Mouse (Mus musculus): ENCODE measurements around the gene Foxj2. TPM values are rescaled to one million over a fixed set of nuclear protein-coding genes. Genes with fewer than 3 reads are reported as not detected.

Foxj2 gene
- polyA plus RNA-seq, 1 experiment from 2014 or later: 8.3 TPM

- no peak overlapping the region for H3K4me2 ChIP-seq
- H3K4me1 ChIP-seq: no peaks in the 10 kb centered on the region
- no peak for ATAC-seq (replicated peaks)
- H3K9ac ChIP-seq: no peak overlapping the region
- no peaks in the 10 kb centered on the region for H3K9me3 ChIP-seq
- no peak overlapping the region for H3K27ac ChIP-seq
- H3K4me3 ChIP-seq: no peak overlapping the region
- H3K36me3 ChIP-seq (replicated peaks): no peaks in the 10 kb centered on the region
- H3K27me3 ChIP-seq (replicated peaks): no peaks in the 10 kb centered on the region
- WGBS: 81% methylated on average over 12 of the region's 12 CpGs
These were observed 34.8 kb downstream of the Foxj2 start for GRCm38 (mm10) chr6:122854552-122854951.

- H3K9ac ChIP-seq: no peak within 1 kb of the TSS
- H3K4me3 ChIP-seq: no peak within 1 kb of the TSS
- 81% methylated on average over 7 of the region's 7 CpGs for WGBS
- H3K9me3 ChIP-seq: no peaks in the 10 kb centered on the region
- no peak for ATAC-seq (replicated peaks)
- H3K4me1 ChIP-seq: no peaks in the 10 kb centered on the region
- H3K27ac ChIP-seq: no peak within 1 kb of the TSS
- no peaks in the 10 kb centered on the region for H3K36me3 ChIP-seq (replicated peaks)
- H3K27me3 ChIP-seq (replicated peaks): no peaks in the 10 kb centered on the region
- no peak within 1 kb of the TSS for H3K4me2 ChIP-seq
These were observed 36.2 kb downstream of the Foxj2 start, which contains the start of gene C3ar1 for GRCm38 (mm10) chr6:122855955-122856354. TSS of gene C3ar1 (minus strand) at chr6:122856161.

GRCm38 (mm10) chr6:122862434-122862833 is 42.7 kb downstream of the Foxj2 start:
- ATAC-seq (replicated peaks): no peak
- Histone ChIP-seq H3K27ac (no peak overlapping the region), H3K36me3 (replicated peaks) (no peaks in the 10 kb centered on the region), H3K27me3 (replicated peaks) (no peaks in the 10 kb centered on the region), H3K4me3 (no peak overlapping the region), H3K9ac (no peak overlapping the region), H3K4me1 (no peaks in the 10 kb centered on the region), H3K4me2 (no peak overlapping the region), H3K9me3 (no peaks in the 10 kb centered on the region)
- WGBS: 87% methylated on average over 6 of the region's 6 CpGs

GRCm38 (mm10) chr6:122862871-122863270 is 43.2 kb downstream of the Foxj2 start:
- WGBS: 89% methylated on average over 1 of the region's 1 CpGs
- H3K36me3 ChIP-seq (replicated peaks): no peaks in the 10 kb centered on the region
- H3K4me1 ChIP-seq: no peaks in the 10 kb centered on the region

GRCm38 (mm10) chr6:122867914-122868313 is 48.2 kb downstream of the Foxj2 start:
- Histone ChIP-seq H3K4me2 (no peak overlapping the region), H3K27ac (no peak overlapping the region), H3K9me3 (no peaks in the 10 kb centered on the region), H3K36me3 (replicated peaks) (no peaks in the 10 kb centered on the region), H3K9ac (no peak overlapping the region), H3K4me3 (no peak overlapping the region), H3K27me3 (replicated peaks) (no peaks in the 10 kb centered on the region), H3K4me1 (no peaks in the 10 kb centered on the region)
- no peak for ATAC-seq (replicated peaks)
- WGBS: 66% methylated on average over 4 of the region's 4 CpGs

More at GRCm38 (mm10) chr6:122862871-122863270, 43.2 kb downstream of the Foxj2 start:
- no peak overlapping the region for H3K4me2 ChIP-seq
- H3K27me3 ChIP-seq (replicated peaks): no peaks in the 10 kb centered on the region
- H3K9me3 ChIP-seq: no peaks in the 10 kb centered on the region
- no peak for ATAC-seq (replicated peaks)
- no peak overlapping the region for H3K9ac ChIP-seq
- no peak overlapping the region for H3K27ac ChIP-seq
- H3K4me3 ChIP-seq: no peak overlapping the region

- H3K36me3 ChIP-seq (replicated peaks): no peaks in the 10 kb centered on the region
- H3K27ac ChIP-seq: no peak overlapping the region
- no peak overlapping the region for H3K9ac ChIP-seq
- H3K27me3 ChIP-seq (replicated peaks): no peaks in the 10 kb centered on the region
- no peaks in the 10 kb centered on the region for H3K4me1 ChIP-seq
- no peaks in the 10 kb centered on the region for H3K9me3 ChIP-seq
- no peak overlapping the region for H3K4me3 ChIP-seq
- H3K4me2 ChIP-seq: no peak overlapping the region
- WGBS: 89% methylated on average over 11 of the region's 11 CpGs
- ATAC-seq (replicated peaks): no peak
These were observed 50.1 kb downstream of the Foxj2 start for GRCm38 (mm10) chr6:122869846-122870245.

- Histone ChIP-seq H3K27ac (no peak overlapping the region), H3K27me3 (replicated peaks) (no peaks in the 10 kb centered on the region), H3K9ac (no peak overlapping the region), H3K36me3 (replicated peaks) (no peaks in the 10 kb centered on the region), H3K9me3 (no peaks in the 10 kb centered on the region), H3K4me2 (no peak overlapping the region), H3K4me3 (no peak overlapping the region), H3K4me1 (peaks cover 18% of the 10 kb centered on the region)
- no peak for ATAC-seq (replicated peaks)
- 96% methylated on average over 5 of the region's 5 CpGs for WGBS
These were observed 53.1 kb downstream of the Foxj2 start for GRCm38 (mm10) chr6:122872800-122873199.

- ATAC-seq (replicated peaks): peak; percentile 97
- Histone ChIP-seq H3K27me3 (replicated peaks) (no peaks in the 10 kb centered on the region), H3K27ac (peak within 1 kb of the TSS; percentile 87), H3K36me3 (replicated peaks) (no peaks in the 10 kb centered on the region), H3K4me2 (peak within 1 kb of the TSS; percentile 51), H3K4me1 (peaks cover 18% of the 10 kb centered on the region), H3K9ac (peak within 1 kb of the TSS; percentile 76), H3K9me3 (no peaks in the 10 kb centered on the region), H3K4me3 (peak within 1 kb of the TSS; percentile 78)
- WGBS: 8% methylated on average over 43 of the region's 43 CpGs
These were observed 54.4 kb downstream of the Foxj2 start, which contains the start of gene Necap1 for GRCm38 (mm10) chr6:122873871-122874719. TSS of gene Necap1 (plus strand) at chr6:122874474.

- Histone ChIP-seq H3K9ac (peak overlapping the region; percentile 76), H3K27ac (peak overlapping the region; percentile 87), H3K4me1 (peaks cover 18% of the 10 kb centered on the region), H3K36me3 (replicated peaks) (no peaks in the 10 kb centered on the region; the same call in 1 of the 2 replicates), H3K4me3 (peak overlapping the region; percentile 78), H3K27me3 (replicated peaks) (no peaks in the 10 kb centered on the region), H3K4me2 (peak overlapping the region; percentile 51), H3K9me3 (no peaks in the 10 kb centered on the region)
- 0% methylated on average over 31 of the region's 31 CpGs for WGBS
- ATAC-seq (replicated peaks): peak; percentile 86
These were observed 55.1 kb downstream of the Foxj2 start for GRCm38 (mm10) chr6:122874720-122875389.

- WGBS: 94% methylated on average over 7 of the region's 7 CpGs
- Histone ChIP-seq H3K9me3 (no peaks in the 10 kb centered on the region), H3K27ac (no peak overlapping the region), H3K4me1 (peaks cover 18% of the 10 kb centered on the region), H3K4me2 (no peak overlapping the region), H3K4me3 (no peak overlapping the region), H3K9ac (no peak overlapping the region), H3K27me3 (replicated peaks) (no peaks in the 10 kb centered on the region), H3K36me3 (replicated peaks) (peaks cover 36% of the 10 kb centered on the region)
- no peak for ATAC-seq (replicated peaks)
These were observed 59.5 kb downstream of the Foxj2 start for GRCm38 (mm10) chr6:122879141-122879735.

- peaks cover 43% of the 10 kb centered on the region for H3K36me3 ChIP-seq (replicated peaks)
- no peak for ATAC-seq (replicated peaks)
- H3K27me3 ChIP-seq (replicated peaks): no peaks in the 10 kb centered on the region
- no peak overlapping the region for H3K27ac ChIP-seq
- no peak overlapping the region for H3K4me3 ChIP-seq
- WGBS: 89% methylated on average over 7 of the region's 7 CpGs
- H3K4me1 ChIP-seq: peaks cover 18% of the 10 kb centered on the region
- no peaks in the 10 kb centered on the region for H3K9me3 ChIP-seq
- no peak overlapping the region for H3K4me2 ChIP-seq
- no peak overlapping the region for H3K9ac ChIP-seq
These were observed 60.2 kb downstream of the Foxj2 start for GRCm38 (mm10) chr6:122879781-122880505.

GRCm38 (mm10) chr6:122881287-122881686 is 61.6 kb downstream of the Foxj2 start:
- Histone ChIP-seq H3K36me3 (replicated peaks) (peaks cover 55% of the 10 kb centered on the region), H3K27me3 (replicated peaks) (no peaks in the 10 kb centered on the region), H3K4me3 (no peak overlapping the region), H3K9ac (no peak overlapping the region), H3K4me1 (peaks cover 5% of the 10 kb centered on the region), H3K27ac (no peak overlapping the region), H3K4me2 (no peak overlapping the region), H3K9me3 (no peaks in the 10 kb centered on the region)
- ATAC-seq (replicated peaks): no peak
- 95% methylated on average over 12 of the region's 12 CpGs for WGBS

Data from midbrain, embryonic 15.5 days (tissue).